Comparison of ENCODE assay signal across 21 mouse cellular contexts in genomic region chr5:38359716-38360115, GRCm38 (mm10). TPM values are rescaled to one million over a fixed set of nuclear protein-coding genes. Genes with fewer than 3 reads are reported as not detected.
A peak's percentile ranks its signal among the peaks of the same experiment; 100 is the strongest.
DNase-seq lines count a peak whose midpoint lies in the region.
"Had no signal": no experiment of that assay in that cellular context is flagged by ENCODE, and none has a peak within 500 bp of the region (broad histone marks: within the 10 kb centered on the region; RNA-seq: fewer than 3 reads in every experiment).

No protein-coding gene starts in this region.

- DNase-seq in layer of hippocampus, adult 8-10 months (ENCODE audit: low spot score in 2 of 2) = peak; percentile 27 to 31
- no peak for DNase-seq in layer of hippocampus, adult 11-12 months (ENCODE audit: low spot score)
- DNase-seq in layer of hippocampus, postnatal 36 days = peak; percentile 32 to 44
- DNase-seq in layer of hippocampus, adult 9-10 months (ENCODE audit: low spot score) = no peak
- DNase-seq in 416B (ENCODE audit: low read depth) = peak; percentile 7
- peak; percentile 44 for DNase-seq in brain, adult 2 months (ENCODE audit: low read depth, low spot score)
- DNase-seq in right cerebral cortex, postnatal 4 days = no peak
- DNase-seq: adrenal gland, adult 8-10 months; adrenal gland, postnatal 14 days; adrenal gland, postnatal 36 days; B cell, adult 2 months; cerebellum, adult 11 months; cerebellum, adult 18-20 months; cerebellum, adult 8-10 months; cerebellum, adult 9-11 months; cerebellum, postnatal 14 days; cerebellum, postnatal 36 days; embryo, embryonic 11 days had no signal

RNA-seq across cellular contexts. Expression of gene Drd5, which starts 40.5 kb away (rescaled TPM):
- 10 to 100 TPM; 11.7 to 14.1 (median 12.9) TPM for total RNA-seq in layer of hippocampus, adult 8-10 months (2022)
- total RNA-seq in layer of hippocampus, postnatal 36 days (2021) = 10 to 100 TPM; 14.1 to 16.5 TPM
- total RNA-seq: adrenal gland, adult 18-20 months; adrenal gland, adult 8-10 months; adrenal gland, postnatal 14 days; adrenal gland, postnatal 36 days; CH12.LX; common myeloid progenitor, adult 5-6 weeks had no signal

Comparison
In these comparisons a context has a peak if more than half of its experiments do, and no peak if none do; other contexts are left out.
1. DNase-seq: peak in layer of hippocampus, adult 8-10 months (2 of 2), layer of hippocampus, postnatal 36 days (2 of 2), 416B (single experiment) and brain, adult 2 months (single experiment); none in layer of hippocampus, adult 11-12 months (single experiment), layer of hippocampus, adult 9-10 months (single experiment) and right cerebral cortex, postnatal 4 days (single experiment).